Mouse (Mus musculus) kidney, embryonic 15.5 days (tissue): ENCODE data around the gene Nfib. TPM values are rescaled to one million over a fixed set of nuclear protein-coding genes. Genes with fewer than 3 reads are reported as not detected.

Source experiments
- ATAC-seq: fragments of 200-750 bp; cut with Nextera tagmentation; replicated peaks from 2 replicates; pipeline ENCODE4 v1.8.0; 2017; ENCODE audit warnings: moderate TSS enrichment; ENCODE audit not compliant: low FRiP score
- H3K27ac ChIP-seq: fragments of 300-500 bp; sonication (generic); 2 replicates; pipeline ENCODE4 v1.5.1; 2015; ENCODE audit warnings: mild to moderate bottlenecking, inconsistent platforms
- H3K27me3 ChIP-seq: fragments of 300-500 bp; sonication (generic); 2 replicates; pipeline ENCODE4 v1.6.1; 2015; ENCODE audit warnings: inconsistent platforms
- H3K36me3 ChIP-seq: fragments of 300-500 bp; sonication (generic); 2 replicates; pipeline ENCODE4 v1.6.1; 2015; ENCODE audit warnings: inconsistent platforms
- H3K4me1 ChIP-seq: fragments of 300-500 bp; sonication (generic); 2 replicates; pipeline ENCODE4 v1.6.1; 2015; ENCODE audit warnings: inconsistent platforms
- H3K4me2 ChIP-seq: fragments of 300-500 bp; sonication (generic); 2 replicates; pipeline ENCODE4 v1.6.1; 2015; ENCODE audit warnings: moderate library complexity, mild to moderate bottlenecking, inconsistent platforms
- H3K4me3 ChIP-seq: fragments of 300-500 bp; sonication (generic); replicated peaks from 2 replicates; pipeline ENCODE4 v1.5.1; 2015; ENCODE audit warnings: mild to moderate bottlenecking, inconsistent platforms
- H3K9ac ChIP-seq: fragments of 300-500 bp; sonication (generic); 2 replicates; pipeline ENCODE4 v1.6.1; 2015; ENCODE audit warnings: mild to moderate bottlenecking, inconsistent platforms
- H3K9me3 ChIP-seq: fragments of 300-500 bp; sonication (generic); replicated peaks from 2 replicates; pipeline ENCODE4 v1.6.1; 2016; ENCODE audit warnings: inconsistent platforms
- WGBS: fragments of 180-500 bp; shearing (Covaris S2); methylation state at CpG from one replicate; pipeline ENCODE4 v1.1.7; 2015; ENCODE audit warnings: mixed read lengths; 5-methylcytosine and 5-hydroxymethylcytosine counted together
- polyA plus RNA-seq: library from polyadenylated mRNA; unstranded; fragments of >200 nt; fragmentation: Nextera tagmentation; extraction: Ambion mirVana; gene quantifications from 2 replicates; pipeline ENCODE4 v1.2.1, GENCODE M21; 2015

Nfib gene
- polyA plus RNA-seq, 1 experiment from 2014 or later = 33.8 TPM

GRCm38 (mm10) chr4:82512335-82512734 is 193.2 kb downstream of the Nfib start:
- peak overlapping the region; percentile 78 for H3K4me2 ChIP-seq
- 2% methylated on average over 13 of the region's 13 CpGs for WGBS
- H3K36me3 ChIP-seq = no peaks in the 10 kb centered on the region
- H3K9me3 ChIP-seq = no peaks in the 10 kb centered on the region
- no peak for ATAC-seq
- H3K9ac ChIP-seq = peak overlapping the region; percentile 53
- H3K27me3 ChIP-seq = peaks cover 34% of the 10 kb centered on the region
- peak overlapping the region; percentile 47 for H3K4me3 ChIP-seq
- H3K27ac ChIP-seq = peak overlapping the region; percentile 90
- peaks cover 54% of the 10 kb centered on the region for H3K4me1 ChIP-seq

GRCm38 (mm10) chr4:82511524-82511923 is 194.0 kb downstream of the Nfib start:
- H3K9me3 ChIP-seq = no peaks in the 10 kb centered on the region
- H3K9ac ChIP-seq = peak overlapping the region; percentile 19
- H3K4me2 ChIP-seq = peak overlapping the region; percentile 78
- H3K36me3 ChIP-seq = no peaks in the 10 kb centered on the region
- H3K4me3 ChIP-seq = peak overlapping the region; percentile 21
- peak overlapping the region; percentile 90 for H3K27ac ChIP-seq
- peaks cover 34% of the 10 kb centered on the region for H3K27me3 ChIP-seq
- 2% methylated on average over 8 of the region's 8 CpGs for WGBS
- H3K4me1 ChIP-seq = peaks cover 58% of the 10 kb centered on the region
- ATAC-seq = no peak

GRCm38 (mm10) chr4:82511001-82511513 is 194.5 kb downstream of the Nfib start:
- whole genome bisulfite sequencing = 4% methylated on average over 16 of the region's 16 CpGs
- Histone ChIP-seq H3K4me2 (peak overlapping the region; percentile 78), H3K36me3 (no peaks in the 10 kb centered on the region), H3K9me3 (no peaks in the 10 kb centered on the region), H3K9ac (peak overlapping the region; percentile 19), H3K27me3 (peaks cover 29% of the 10 kb centered on the region), H3K4me1 (peaks cover 59% of the 10 kb centered on the region), H3K27ac (peak overlapping the region; percentile 90), H3K4me3 (peak overlapping the region; percentile 21)
- ATAC-seq = no peak

GRCm38 (mm10) chr4:82509771-82510170 is 195.8 kb downstream of the Nfib start:
- peak overlapping the region; percentile 100; the same call in 1 of the 2 replicates for H3K27ac ChIP-seq
- no peaks in the 10 kb centered on the region for H3K9me3 ChIP-seq
- no peak overlapping the region for H3K9ac ChIP-seq
- H3K4me2 ChIP-seq = no peak overlapping the region
- no peak for ATAC-seq
- H3K36me3 ChIP-seq = no peaks in the 10 kb centered on the region
- peaks cover 62% of the 10 kb centered on the region for H3K4me1 ChIP-seq
- H3K4me3 ChIP-seq = no peak overlapping the region
- H3K27me3 ChIP-seq = peaks cover 26% of the 10 kb centered on the region
- WGBS = 36% methylated on average over 4 of the region's 4 CpGs

- WGBS = 50% methylated on average over 2 of the region's 2 CpGs
- peaks cover 21% of the 10 kb centered on the region for H3K27me3 ChIP-seq
- peaks cover 64% of the 10 kb centered on the region for H3K4me1 ChIP-seq
- H3K36me3 ChIP-seq = no peaks in the 10 kb centered on the region
- no peak overlapping the region for H3K4me2 ChIP-seq
- no peak overlapping the region for H3K4me3 ChIP-seq
- no peaks in the 10 kb centered on the region for H3K9me3 ChIP-seq
- H3K27ac ChIP-seq = peak overlapping the region; percentile 100
- ATAC-seq = no peak
- H3K9ac ChIP-seq = no peak overlapping the region
Measured at GRCm38 (mm10) chr4:82509166-82509767, 196.3 kb downstream of the Nfib start.

- Histone ChIP-seq H3K27ac (peak overlapping the region; percentile 100), H3K4me1 (peaks cover 61% of the 10 kb centered on the region), H3K4me3 (peak overlapping the region; percentile 79), H3K27me3 (peaks cover 20% of the 10 kb centered on the region), H3K9me3 (no peaks in the 10 kb centered on the region), H3K9ac (peak overlapping the region; percentile 86), H3K36me3 (no peaks in the 10 kb centered on the region), H3K4me2 (peak overlapping the region; percentile 96)
- 21% methylated on average over 7 of the region's 7 CpGs for WGBS
- no peak for ATAC-seq
Measured at GRCm38 (mm10) chr4:82508281-82508687, 197.3 kb downstream of the Nfib start.

GRCm38 (mm10) chr4:82507541-82508280 is 197.8 kb downstream of the Nfib start:
- peaks cover 23% of the 10 kb centered on the region for H3K27me3 ChIP-seq
- H3K4me1 ChIP-seq = peaks cover 60% of the 10 kb centered on the region
- peak overlapping the region; percentile 100 for H3K27ac ChIP-seq
- H3K4me3 ChIP-seq = peak overlapping the region; percentile 79
- no peaks in the 10 kb centered on the region for H3K9me3 ChIP-seq
- no peak for ATAC-seq
- peak overlapping the region; percentile 96 for H3K4me2 ChIP-seq
- peak overlapping the region; percentile 86 for H3K9ac ChIP-seq
- 11% methylated on average over 15 of the region's 15 CpGs for WGBS
- no peaks in the 10 kb centered on the region for H3K36me3 ChIP-seq

GRCm38 (mm10) chr4:82506731-82507331 is 198.7 kb downstream of the Nfib start:
- Histone ChIP-seq H3K4me3 (peak overlapping the region; percentile 79), H3K9ac (peak overlapping the region; percentile 86), H3K4me2 (peak overlapping the region; percentile 96), H3K27me3 (peaks cover 25% of the 10 kb centered on the region), H3K27ac (peak overlapping the region; percentile 100), H3K36me3 (no peaks in the 10 kb centered on the region), H3K4me1 (peaks cover 52% of the 10 kb centered on the region), H3K9me3 (no peaks in the 10 kb centered on the region)
- under 1% methylated on average over 30 of the region's 30 CpGs for WGBS
- peak; percentile 59 for ATAC-seq

GRCm38 (mm10) chr4:82506081-82506730 is 199.3 kb downstream of the Nfib start:
- ATAC-seq = peak; percentile 84

GRCm38 (mm10) chr4:82505121-82506031 is 200.2 kb downstream of the Nfib start:
- H3K27ac ChIP-seq = peak overlapping the region; percentile 100
- peak overlapping the region; percentile 96 for H3K4me2 ChIP-seq
- peaks cover 39% of the 10 kb centered on the region for H3K4me1 ChIP-seq
- no peaks in the 10 kb centered on the region for H3K36me3 ChIP-seq
- 0% methylated on average over 68 of the region's 72 CpGs for WGBS
- peak overlapping the region; percentile 79 for H3K4me3 ChIP-seq
- peak overlapping the region; percentile 86 for H3K9ac ChIP-seq
- H3K27me3 ChIP-seq = peaks cover 34% of the 10 kb centered on the region
- ATAC-seq = peak; percentile 69
- no peaks in the 10 kb centered on the region for H3K9me3 ChIP-seq

More at GRCm38 (mm10) chr4:82506081-82506730, 199.3 kb downstream of the Nfib start:
- Histone ChIP-seq H3K9ac (peak overlapping the region; percentile 86), H3K27ac (peak overlapping the region; percentile 100), H3K27me3 (peaks cover 25% of the 10 kb centered on the region), H3K4me3 (peak overlapping the region; percentile 79), H3K36me3 (no peaks in the 10 kb centered on the region), H3K4me1 (peaks cover 46% of the 10 kb centered on the region), H3K9me3 (no peaks in the 10 kb centered on the region), H3K4me2 (peak overlapping the region; percentile 96)
- under 1% methylated on average over 48 of the region's 81 CpGs for WGBS
